Mouse (Mus musculus): ENCODE data around the gene Sdccag8. TPM values are rescaled to one million over a fixed set of nuclear protein-coding genes. Genes with fewer than 3 reads are reported as not detected.

Sdccag8 gene
- 6.9 TPM for polyA plus RNA-seq (2014; fragmentation: Illumina TruSeq; extraction: RNeasy Lipid Tissue Mini Kit (QIAGEN cat#74804); ENCODE audit: low read depth, low replicate concordance)

GRCm38 (mm10) chr1:176814591-176815062 is at the start of gene Sdccag8:
Gene Sdccag8, plus strand, starts transcription at chr1:176814660.

GRCm38 (mm10) chr1:176814036-176814420 is 432 bp upstream of the Sdccag8 start, which contains the start of gene Cep170:
Gene Cep170, minus strand, starts transcription at chr1:176814067.

Other genes starting within 250 kb of the Sdccag8 start
- gene Cep170, start 593 bp upstream of the Sdccag8 start, polyA plus RNA-seq (2014; fragmentation: Illumina TruSeq; extraction: RNeasy Lipid Tissue Mini Kit (QIAGEN cat#74804); ENCODE audit: low read depth, low replicate concordance): 20.6 TPM

Data from sigmoid colon, adult 10 weeks (tissue).